Mouse (Mus musculus) MEL (cell line): ENCODE data around the gene Slc5a2. TPM values are rescaled to one million over a fixed set of nuclear protein-coding genes. Genes with fewer than 3 reads are reported as not detected.

ENCODE experiments used
- CHD1 ChIP-seq: IDR thresholded peaks from 2 replicates; pipeline ENCODE4 v1.6.1; 2012; ENCODE audit warnings: low read depth, mild to moderate bottlenecking, inconsistent platforms, low read length, improper control_type of control experiment
- CHD2 ChIP-seq: IDR thresholded peaks from 2 replicates; pipeline ENCODE4 v1.6.1; 2011; ENCODE audit warnings: low read length, improper control_type of control experiment
- CTCF ChIP-seq, 3 experiments: IDR thresholded peaks in 2 of 3; conservative IDR thresholded peaks in 1 of 3; 2 replicates each; pipeline ENCODE4 v1.5.1; 2011 to 2012; ENCODE audit warnings: low read length in 3 of 3, low read depth in 2 of 3, mild to moderate bottlenecking in 2 of 3, improper control_type of control experiment in 1 of 3, inconsistent platforms in 1 of 3, mixed read lengths in 1 of 3, moderate library complexity in 1 of 3; ENCODE audit not compliant: control insufficient read depth in 1 of 3, insufficient read depth in 1 of 3, poor library complexity in 1 of 3, severe bottlenecking in 1 of 3
- E2F4 ChIP-seq: IDR thresholded peaks from 2 replicates; pipeline ENCODE4 v1.6.1; 2011; ENCODE audit warnings: low read depth, low read length, improper control_type of control experiment, borderline replicate concordance
- EP300 ChIP-seq, 2 experiments: IDR thresholded peaks; 2 replicates each; pipeline ENCODE4 v1.6.1; 2011; ENCODE audit warnings: improper control_type of control experiment in 2 of 2, low read length in 2 of 2, low read depth in 1 of 2, mild to moderate bottlenecking in 1 of 2
- ETS1 ChIP-seq: IDR thresholded peaks from 2 replicates; pipeline ENCODE4 v1.6.1; 2012; ENCODE audit warnings: low read depth, mild to moderate bottlenecking, inconsistent platforms, low read length, improper control_type of control experiment, moderate library complexity
- GATA1 ChIP-seq: IDR thresholded peaks from 2 replicates; pipeline ENCODE4 v1.6.1; 2011; ENCODE audit warnings: low read depth, low read length, improper control_type of control experiment
- HCFC1 ChIP-seq: IDR thresholded peaks from 2 replicates; pipeline ENCODE4 v1.6.1; 2012; ENCODE audit warnings: low read depth, mild to moderate bottlenecking, inconsistent platforms, low read length, improper control_type of control experiment, moderate library complexity
- JUND ChIP-seq: IDR thresholded peaks from 2 replicates; pipeline ENCODE4 v1.6.1; 2011; ENCODE audit warnings: low read depth, mild to moderate bottlenecking, improper control_type of control experiment, low read length
- MEF2A ChIP-seq: IDR thresholded peaks from 2 replicates; pipeline ENCODE4 v1.6.1; 2014; ENCODE audit warnings: low read depth, mild to moderate bottlenecking, inconsistent platforms, low read length, improper control_type of control experiment; ENCODE audit not compliant: poor library complexity, insufficient replicate concordance, severe bottlenecking; ENCODE audit errors: extremely low read depth
- MXI1 ChIP-seq: IDR thresholded peaks from 2 replicates; pipeline ENCODE4 v1.6.1; 2011; ENCODE audit warnings: mild to moderate bottlenecking, low read depth, low read length, improper control_type of control experiment
- MYC ChIP-seq: IDR thresholded peaks from 2 replicates; pipeline ENCODE4 v1.6.1; 2011; ENCODE audit warnings: low read depth, mild to moderate bottlenecking, low read length, improper control_type of control experiment, moderate library complexity
- NELFE ChIP-seq: IDR thresholded peaks from 2 replicates; pipeline ENCODE4 v1.6.1; 2011; ENCODE audit warnings: low read depth, low read length, improper control_type of control experiment
- NRF1 ChIP-seq: IDR thresholded peaks from 2 replicates; pipeline ENCODE4 v1.6.1; 2014; ENCODE audit warnings: low read depth, mild to moderate bottlenecking, inconsistent platforms, low read length, improper control_type of control experiment, moderate library complexity; ENCODE audit not compliant: poor library complexity, insufficient read depth, severe bottlenecking
- POLR2A ChIP-seq, 2 experiments: IDR thresholded peaks; 2 replicates each; pipeline ENCODE4 v1.6.1; 2011 to 2012; ENCODE audit warnings: low read length in 2 of 2, mild to moderate bottlenecking in 2 of 2, control low read depth in 1 of 2, improper control_type of control experiment in 1 of 2, low read depth in 1 of 2, moderate library complexity in 1 of 2; ENCODE audit not compliant: control insufficient read depth in 1 of 2, insufficient read depth in 1 of 2, poor library complexity in 1 of 2
- POLR2AphosphoS5 ChIP-seq: IDR thresholded peaks from 2 replicates; pipeline ENCODE4 v1.6.1; 2012; ENCODE audit warnings: low read depth, borderline replicate concordance, mild to moderate bottlenecking, inconsistent platforms, low read length, moderate library complexity, mixed read lengths
- RCOR1 ChIP-seq: IDR thresholded peaks from 2 replicates; pipeline ENCODE4 v1.6.1; 2012; ENCODE audit warnings: low read depth, mild to moderate bottlenecking, inconsistent platforms, low read length, improper control_type of control experiment
- SMC3 ChIP-seq: IDR thresholded peaks from 2 replicates; pipeline ENCODE4 v1.6.1; 2011; ENCODE audit warnings: low read depth, low read length, improper control_type of control experiment
- TAL1 ChIP-seq: IDR thresholded peaks from 2 replicates; pipeline ENCODE4 v1.6.1; 2012; ENCODE audit warnings: mild to moderate bottlenecking, inconsistent platforms, low read length, moderate library complexity, mixed read lengths
- TCF12 ChIP-seq: IDR thresholded peaks from 2 replicates; pipeline ENCODE4 v1.6.1; 2014; ENCODE audit warnings: low read depth, mild to moderate bottlenecking, inconsistent platforms, low read length, improper control_type of control experiment, moderate library complexity
- UBTF ChIP-seq: IDR thresholded peaks from 2 replicates; pipeline ENCODE4 v1.6.1; 2012; ENCODE audit warnings: low read depth, mild to moderate bottlenecking, inconsistent platforms, low read length, improper control_type of control experiment, moderate library complexity, borderline replicate concordance; ENCODE audit not compliant: insufficient read depth
- USF2 ChIP-seq, 2 experiments: IDR thresholded peaks; 2 replicates each; pipeline ENCODE4 v1.6.1; 2011 to 2012; ENCODE audit warnings: improper control_type of control experiment in 2 of 2, low read length in 2 of 2, borderline replicate concordance in 1 of 2, inconsistent platforms in 1 of 2, low read depth in 1 of 2, mild to moderate bottlenecking in 1 of 2; ENCODE audit not compliant: insufficient read depth in 1 of 2
- ZKSCAN1 ChIP-seq: IDR thresholded peaks from 2 replicates; pipeline ENCODE4 v1.6.1; 2012; ENCODE audit warnings: low read depth, mild to moderate bottlenecking, inconsistent platforms, low read length, improper control_type of control experiment, moderate library complexity
- ZNF384 ChIP-seq: IDR thresholded peaks from 2 replicates; pipeline ENCODE4 v1.6.1; 2012; ENCODE audit warnings: low read depth, mild to moderate bottlenecking, inconsistent platforms, low read length, improper control_type of control experiment
- polyA plus RNA-seq, 2 experiments: library from polyadenylated mRNA; stranded (reverse) in 1 of 2; unstranded in 1 of 2; fragments of >175 nt in 1 of 2; fragments of >200 nt in 1 of 2; gene quantifications; 2 replicates each; pipeline versions ENCODE4 v1.2.1 to v1.2.4; 2012; ENCODE audit warnings: low replicate concordance in 2 of 2, low read depth in 1 of 2; ENCODE audit not compliant: insufficient read length in 2 of 2, insufficient read depth in 1 of 2, missing spikeins in 1 of 2
- total RNA-seq: library from RNA; depleted of rRNA; stranded (reverse); fragments of 300-350 nt; gene quantifications from 2 replicates; pipeline ENCODE4 v1.2.3, GENCODE M21; 2012

The Slc5a2 gene
- total and polyA plus RNA-seq, 3 experiments = 0.25 to 0.58 TPM; not detected in 1

DNA sequence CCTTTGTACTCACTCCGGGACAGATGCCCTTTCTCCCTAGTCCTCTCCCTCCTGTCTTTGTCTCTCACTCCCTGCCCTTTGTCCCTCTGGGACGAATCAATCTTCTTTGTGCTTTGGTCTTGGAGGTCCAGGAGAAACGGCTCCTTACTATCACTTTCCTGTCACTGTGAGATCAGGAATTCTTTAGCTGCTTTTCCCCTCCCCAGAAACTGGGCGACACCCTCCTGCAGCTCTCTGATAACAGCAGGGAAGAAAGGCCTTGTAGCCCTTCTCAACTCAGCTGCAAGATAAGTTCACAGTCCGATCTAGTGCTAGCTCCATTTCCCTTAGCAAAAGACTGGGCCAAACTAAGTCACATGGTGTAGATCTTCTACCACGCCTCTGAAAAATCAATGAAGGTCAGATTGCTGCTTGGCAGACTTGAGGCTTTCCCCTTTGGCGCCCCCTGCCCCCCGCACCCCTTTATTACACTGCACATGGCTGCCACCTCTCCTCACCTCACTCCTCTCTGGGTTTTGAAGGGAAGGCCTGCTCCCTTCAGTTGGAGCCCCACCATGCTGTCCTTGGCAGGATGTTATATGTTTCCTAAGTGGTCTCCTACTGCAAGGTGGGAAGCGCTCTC, 23.6 kb downstream of the Slc5a2 start (continued):
- TF ChIP-seq POLR2AphosphoS5 (no peak), UBTF (0 out of 2 replicates have a peak, but pooled peaks have one; percentile 54), MEF2A (0 out of 2 replicates have a peak, but pooled peaks have one; percentile 36), E2F4 (no peak), TCF12 (peak; percentile 97), RCOR1 (peak; percentile 94), CTCF (IDR thresholded peaks at IDR 0.05 in 2 of 3, conservative IDR thresholded peaks at IDR 0.05 in 1 of 3; ENCODE audit: control insufficient read depth in 1 of 3, insufficient read depth in 1 of 3, low read depth in 2 of 3, low read length in 3 of 3, poor library complexity in 1 of 3, severe bottlenecking in 1 of 3) (peak; percentile 45 to 69 (median 56)), MXI1 (peak; percentile 90), TAL1 (peak; percentile 90), CHD2 (no peak; the same call in 1 of the 2 replicates), ZKSCAN1 (no peak), SMC3 (peak; percentile 22; the same call in 1 of the 2 replicates), POLR2A (IDR thresholded peaks at IDR 0.05; ENCODE audit: control insufficient read depth in 1 of 2, insufficient read depth in 1 of 2, low read depth in 1 of 2, low read length in 2 of 2, poor library complexity in 1 of 2) (peak in 1 of 2 experiments; percentile 37; a peak in 2 of 4 replicates), NELFE (no peak), MYC (peak; percentile 87), CHD1 (no peak), EP300 (IDR thresholded peaks at IDR 0.05; ENCODE audit: low read depth in 1 of 2, low read length in 2 of 2) (peak; percentile 97 to 98), GATA1 (peak; percentile 95), USF2 (IDR thresholded peaks at IDR 0.05; ENCODE audit: borderline replicate concordance in 1 of 2, insufficient read depth in 1 of 2, low read depth in 1 of 2, low read length in 2 of 2) (peak in 1 of 2 experiments; percentile 57; a peak in 2 of 4 replicates), HCFC1 (peak; percentile 58; the same call in 1 of the 2 replicates), NRF1 (no peak), JUND (no peak), ZNF384 (no peak), ETS1 (peak; percentile 94)
